Mouse (Mus musculus) heart, embryonic 15.5 days (tissue): ENCODE data around the gene Setd7. TPM values are rescaled to one million over a fixed set of nuclear protein-coding genes. Genes with fewer than 3 reads are reported as not detected.

Experiments
- ATAC-seq: fragments of 200-750 bp; cut with Nextera tagmentation; replicated peaks from 2 replicates; pipeline ENCODE4 v1.8.0; 2017; ENCODE audit warnings: low read depth, moderate TSS enrichment; ENCODE audit not compliant: insufficient number of reproducible peaks, insufficient read depth, low FRiP score
- H3K27ac ChIP-seq: fragments of 300-500 bp; sonication (generic); 2 replicates; pipeline ENCODE4 v1.5.1; 2015; ENCODE audit warnings: mild to moderate bottlenecking, inconsistent platforms
- H3K27me3 ChIP-seq: fragments of 300-500 bp; sonication (generic); 2 replicates; pipeline ENCODE4 v1.6.1; 2015; ENCODE audit warnings: inconsistent platforms
- H3K36me3 ChIP-seq: fragments of 300-500 bp; sonication (generic); 2 replicates; pipeline ENCODE4 v1.6.1; 2015; ENCODE audit warnings: mild to moderate bottlenecking, inconsistent platforms
- H3K4me1 ChIP-seq: fragments of 300-500 bp; sonication (generic); replicated peaks from 2 replicates; pipeline ENCODE4 v1.6.1; 2015; ENCODE audit warnings: inconsistent platforms
- H3K4me2 ChIP-seq: fragments of 300-500 bp; sonication (generic); 2 replicates; pipeline ENCODE4 v1.6.1; 2015; ENCODE audit warnings: inconsistent platforms, mild to moderate bottlenecking, moderate library complexity
- H3K4me3 ChIP-seq: fragments of 300-500 bp; sonication (generic); 2 replicates; pipeline ENCODE4 v1.5.1; 2015; ENCODE audit warnings: mild to moderate bottlenecking, inconsistent platforms
- H3K9ac ChIP-seq: fragments of 300-500 bp; sonication (generic); 2 replicates; pipeline ENCODE4 v1.6.1; 2015; ENCODE audit warnings: mild to moderate bottlenecking, inconsistent platforms
- H3K9me3 ChIP-seq: fragments of 300-500 bp; sonication (generic); replicated peaks from 2 replicates; pipeline ENCODE4 v1.6.1; 2016; ENCODE audit warnings: inconsistent platforms
- WGBS: fragments of 180-500 bp; shearing (Covaris S2); methylation state at CpG from one replicate; pipeline ENCODE4 v1.1.7; 2015; ENCODE audit warnings: mixed read lengths; 5-methylcytosine and 5-hydroxymethylcytosine counted together
- polyA plus RNA-seq: library from polyadenylated mRNA; unstranded; fragments of >200 nt; fragmentation: Nextera tagmentation; extraction: Ambion mirVana; gene quantifications from 2 replicates; pipeline ENCODE4 v1.2.1, GENCODE M21; 2015

Gene Setd7
- polyA plus RNA-seq, 1 experiment from 2014 or later: 5.1 TPM

DNA sequence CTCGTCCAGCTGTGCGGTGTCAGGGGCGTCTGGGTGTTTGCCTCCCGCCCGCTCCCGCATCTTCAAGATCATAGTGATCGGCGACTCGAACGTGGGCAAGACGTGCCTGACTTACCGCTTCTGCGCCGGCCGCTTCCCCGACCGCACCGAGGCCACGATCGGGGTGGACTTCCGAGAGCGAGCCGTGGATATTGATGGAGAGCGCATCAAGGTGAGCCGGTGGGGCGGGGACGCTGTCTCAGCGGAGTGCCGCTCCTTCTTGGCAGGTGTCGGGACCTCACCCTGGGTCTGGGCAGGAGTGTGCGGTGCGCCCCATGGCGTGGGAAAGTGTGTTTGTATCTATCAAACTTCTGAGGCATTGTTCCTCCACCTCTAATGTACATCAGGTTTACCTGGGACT lies 76.3 kb downstream of the Setd7 start:
- ATAC-seq: peak; percentile 2; the same call in 1 of the 2 replicates
- H3K27me3 ChIP-seq: no peaks in the 10 kb centered on the region
- H3K4me2 ChIP-seq: peak overlapping the region; percentile 74
- peak overlapping the region; percentile 88 for H3K9ac ChIP-seq
- H3K4me1 ChIP-seq: peaks cover 25% of the 10 kb centered on the region
- H3K36me3 ChIP-seq: no peaks in the 10 kb centered on the region; the same call in 1 of the 2 replicates
- H3K4me3 ChIP-seq: peak overlapping the region; percentile 98
- under 1% methylated on average over 33 of the region's 33 CpGs for WGBS
- no peaks in the 10 kb centered on the region for H3K9me3 ChIP-seq
- H3K27ac ChIP-seq: peak overlapping the region; percentile 96

DNA sequence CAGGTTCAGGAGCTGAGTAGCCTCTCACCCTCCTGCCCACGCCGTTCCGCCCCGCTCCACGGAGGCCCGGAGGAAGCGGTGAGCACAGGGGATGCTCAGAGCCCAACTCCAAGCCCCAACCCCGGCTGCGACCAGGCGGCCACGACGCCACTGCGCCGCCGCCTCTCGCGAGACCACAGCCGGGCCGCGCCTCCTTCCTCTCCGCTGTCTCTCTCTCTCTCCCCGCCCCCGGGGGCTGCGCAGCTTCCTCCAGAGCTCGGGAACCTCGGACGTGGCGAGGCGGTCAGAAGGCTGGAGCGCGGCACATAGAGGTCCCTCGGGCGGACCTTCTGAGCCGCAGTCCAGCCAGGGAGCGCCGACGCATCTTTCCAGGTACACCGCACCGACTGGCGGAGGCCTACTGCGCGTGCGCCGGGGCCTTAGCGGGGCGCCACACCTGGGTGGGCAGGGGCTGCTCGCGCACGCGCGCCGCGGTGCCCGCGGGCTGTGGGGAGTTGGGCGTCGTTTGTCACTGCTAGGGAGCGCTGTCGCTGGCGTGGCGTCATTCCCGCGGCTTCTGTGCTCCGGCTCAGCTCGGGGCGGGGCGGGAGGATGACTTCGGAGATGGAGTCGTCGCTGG lies 76.8 kb downstream of the Setd7 start, which contains the start of gene Rab33b:
Gene Rab33b, plus strand, starts transcription at position 180 of the 619 bp plus-strand sequence.
- peak within 1 kb of the TSS; percentile 74 for H3K4me2 ChIP-seq
- peak within 1 kb of the TSS; percentile 88 for H3K9ac ChIP-seq
- peak; percentile 97 for ATAC-seq
- H3K4me3 ChIP-seq: peak within 1 kb of the TSS; percentile 98
- WGBS: under 1% methylated on average over 70 of the region's 70 CpGs
- no peaks in the 10 kb centered on the region for H3K9me3 ChIP-seq
- peak within 1 kb of the TSS; percentile 96 for H3K27ac ChIP-seq
- no peaks in the 10 kb centered on the region; the same call in 1 of the 2 replicates for H3K36me3 ChIP-seq
- peaks cover 25% of the 10 kb centered on the region for H3K4me1 ChIP-seq
- no peaks in the 10 kb centered on the region for H3K27me3 ChIP-seq

DNA sequence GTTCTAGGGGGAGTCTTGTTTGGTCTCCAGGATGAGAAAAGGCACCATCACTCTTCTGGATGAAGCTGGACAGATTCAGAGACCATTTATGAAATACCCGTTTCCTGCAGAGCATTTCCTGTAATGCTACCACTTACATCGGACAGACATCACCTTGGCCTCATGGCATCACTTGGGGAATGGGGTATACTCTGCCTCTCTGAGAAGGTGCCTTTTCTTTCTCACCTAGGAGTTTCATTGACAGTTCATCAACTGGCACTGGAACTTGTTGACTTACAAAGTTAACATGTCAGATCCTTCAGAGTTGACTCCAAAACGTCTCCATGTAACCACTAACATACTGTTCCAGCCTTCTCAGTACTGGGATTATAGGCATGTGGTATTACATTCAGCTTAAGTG lies 77.9 kb downstream of the Setd7 start:
- Histone ChIP-seq H3K4me3 (peak overlapping the region; percentile 98), H3K4me1 (peaks cover 25% of the 10 kb centered on the region), H3K9me3 (no peaks in the 10 kb centered on the region), H3K36me3 (no peaks in the 10 kb centered on the region), H3K27me3 (no peaks in the 10 kb centered on the region), H3K27ac (peak overlapping the region; percentile 96; the same call in 1 of the 2 replicates), H3K4me2 (peak overlapping the region; percentile 74), H3K9ac (no peak overlapping the region)
- 55% methylated on average over 3 of the region's 3 CpGs for WGBS
- ATAC-seq: no peak

DNA sequence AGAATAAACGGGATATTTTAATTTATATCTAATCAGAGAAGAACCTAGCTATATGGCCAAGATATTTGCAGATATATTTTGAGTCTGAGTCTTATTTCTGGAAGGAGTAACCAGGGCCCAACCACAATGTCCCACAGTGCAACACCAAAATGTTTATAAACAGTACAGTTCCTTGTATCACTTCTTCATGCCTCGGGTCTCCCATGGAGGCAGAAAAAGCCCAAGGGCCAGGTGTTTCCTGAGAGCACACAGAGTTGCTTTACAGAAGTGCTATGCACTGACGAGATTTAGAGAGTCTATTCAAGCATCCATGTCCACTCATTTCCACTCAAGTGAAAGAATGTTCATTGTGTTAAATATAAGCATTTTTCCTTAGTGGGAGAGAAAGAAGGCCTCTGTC lies 78.8 kb downstream of the Setd7 start:
- Histone ChIP-seq H3K4me2 (no peak overlapping the region), H3K27ac (no peak overlapping the region), H3K36me3 (no peaks in the 10 kb centered on the region), H3K27me3 (no peaks in the 10 kb centered on the region), H3K4me1 (peaks cover 25% of the 10 kb centered on the region), H3K4me3 (no peak overlapping the region), H3K9me3 (no peaks in the 10 kb centered on the region), H3K9ac (no peak overlapping the region)
- WGBS: 54% methylated on average over 3 of the region's 3 CpGs
- no peak for ATAC-seq

DNA sequence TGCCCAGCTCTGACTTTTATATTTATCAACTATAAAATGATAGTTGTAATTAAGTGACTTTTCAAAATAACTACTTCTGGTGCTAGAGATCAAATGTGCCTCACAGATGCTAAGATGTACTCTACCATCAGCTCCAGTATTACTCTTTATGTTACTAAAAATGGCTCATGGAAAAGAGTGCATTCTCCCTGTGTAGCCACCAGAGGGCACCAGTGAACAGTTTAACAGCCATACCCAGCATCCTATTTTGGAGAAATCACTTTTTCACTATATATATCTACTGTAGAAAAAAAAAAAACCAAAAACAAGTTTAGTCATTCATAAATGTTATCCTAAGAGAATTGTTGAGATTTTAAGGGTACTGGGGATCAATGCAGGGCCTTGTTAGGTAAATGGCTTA lies 79.6 kb downstream of the Setd7 start:
- Histone ChIP-seq H3K4me2 (no peak overlapping the region), H3K27me3 (no peaks in the 10 kb centered on the region)
- ATAC-seq: no peak

GRCm38 (mm10) chr3:51479893-51480292 lies 80.8 kb downstream of the Setd7 start:
- peaks cover 6% of the 10 kb centered on the region for H3K36me3 ChIP-seq
- no peaks in the 10 kb centered on the region for H3K27me3 ChIP-seq
- H3K4me3 ChIP-seq: no peak overlapping the region
- no peak for ATAC-seq
- H3K4me1 ChIP-seq: peaks cover 9% of the 10 kb centered on the region
- 40% methylated on average over 2 of the region's 2 CpGs for WGBS
- no peaks in the 10 kb centered on the region for H3K9me3 ChIP-seq
- H3K4me2 ChIP-seq: no peak overlapping the region
- H3K27ac ChIP-seq: no peak overlapping the region
- H3K9ac ChIP-seq: no peak overlapping the region

More for the DNA sequence above, 79.6 kb downstream of the Setd7 start:
- Histone ChIP-seq H3K9me3 (no peaks in the 10 kb centered on the region), H3K9ac (no peak overlapping the region), H3K36me3 (no peaks in the 10 kb centered on the region; the same call in 1 of the 2 replicates), H3K4me3 (no peak overlapping the region), H3K27ac (no peak overlapping the region), H3K4me1 (peaks cover 21% of the 10 kb centered on the region)

DNA sequence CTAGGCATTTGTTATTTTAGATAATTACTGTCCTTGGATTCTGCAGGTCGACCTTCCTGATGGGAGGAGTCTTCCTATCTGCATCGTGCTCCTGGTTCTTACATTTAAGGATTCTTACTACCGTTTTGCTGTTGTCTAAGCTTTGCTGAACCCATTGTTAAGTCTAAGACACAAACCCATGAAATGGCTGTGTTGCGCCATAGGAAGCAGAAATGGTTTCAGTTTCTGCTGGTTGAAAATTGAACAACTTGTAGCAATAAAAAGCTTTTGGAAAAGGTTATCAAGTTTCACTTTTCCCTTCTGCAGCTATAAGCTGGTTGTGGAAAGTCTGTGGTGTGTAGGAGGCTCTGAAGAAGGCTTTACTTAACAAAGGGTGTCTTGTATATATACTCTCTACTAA lies 85.0 kb downstream of the Setd7 start:
- WGBS: 72% methylated on average over 4 of the region's 4 CpGs
- no peak overlapping the region for H3K27ac ChIP-seq
- H3K4me1 ChIP-seq: no peaks in the 10 kb centered on the region
- peaks cover 41% of the 10 kb centered on the region for H3K36me3 ChIP-seq
- H3K9me3 ChIP-seq: no peaks in the 10 kb centered on the region
- no peak for ATAC-seq
- H3K27me3 ChIP-seq: no peaks in the 10 kb centered on the region
- H3K4me2 ChIP-seq: no peak overlapping the region
- H3K9ac ChIP-seq: no peak overlapping the region
- H3K4me3 ChIP-seq: no peak overlapping the region

GRCm38 (mm10) chr3:51468530-51468929 lies 92.1 kb downstream of the Setd7 start:
- H3K27me3 ChIP-seq: no peaks in the 10 kb centered on the region
- H3K27ac ChIP-seq: no peak overlapping the region
- whole genome bisulfite sequencing: 65% methylated on average over 2 of the region's 2 CpGs
- H3K4me2 ChIP-seq: no peak overlapping the region
- H3K4me3 ChIP-seq: no peak overlapping the region
- no peaks in the 10 kb centered on the region for H3K9me3 ChIP-seq
- no peaks in the 10 kb centered on the region for H3K4me1 ChIP-seq
- no peak for ATAC-seq
- no peak overlapping the region for H3K9ac ChIP-seq
- peaks cover 83% of the 10 kb centered on the region for H3K36me3 ChIP-seq

Other genes starting within 250 kb of the Setd7 start
- gene Elf2, start 220.2 kb downstream of the Setd7 start, polyA plus RNA-seq: 51.3 and 55.4 TPM in 2 replicates
- 6.9 and 9.5 TPM in 2 replicates for gene Mgarp, start 164.1 kb downstream of the Setd7 start, polyA plus RNA-seq
- 1,150 and 1,902 TPM in 2 replicates for gene Ndufc1, start 151.9 kb downstream of the Setd7 start, polyA plus RNA-seq
- gene Naa15, start 145.7 kb downstream of the Setd7 start, polyA plus RNA-seq: 36.5 and 42.5 TPM in 2 replicates
- gene Rab33b, start 77.0 kb downstream of the Setd7 start, polyA plus RNA-seq: 14.9 and 17.6 TPM in 2 replicates
- 7.2 and 7.5 TPM in 2 replicates for gene Mgst2, start 99.5 kb upstream of the Setd7 start, polyA plus RNA-seq